Mouse (Mus musculus) neural tube, embryonic 13.5 days (tissue): ENCODE measurements around the gene Myo9a. TPM values are rescaled to one million over a fixed set of nuclear protein-coding genes. Genes with fewer than 3 reads are reported as not detected.

Experiments
- polyA plus RNA-seq: library from polyadenylated mRNA; unstranded; fragments of >200 nt; fragmentation: Nextera tagmentation; extraction: Ambion mirVana; gene quantifications from 2 replicates; pipeline ENCODE4 v1.2.1, GENCODE M21; 2015

Gene Myo9a
- polyA plus RNA-seq, 1 experiment from 2014 or later, result 23.4 TPM

Other genes with a start within 250 kb of the Myo9a start
- gene Hexa, start 211.4 kb upstream of the Myo9a start, polyA plus RNA-seq, result 58.6 and 63.7 TPM in 2 replicates
- 0.24 TPM in 1 of 2 replicates, not detected in the other for gene Tmem202, start 211.0 kb upstream of the Myo9a start, polyA plus RNA-seq
- 21.7 and 24.8 TPM in 2 replicates for gene Celf6, start 173.0 kb upstream of the Myo9a start, polyA plus RNA-seq
- 189 and 197 TPM in 2 replicates for gene Parp6, start 133.6 kb upstream of the Myo9a start, polyA plus RNA-seq
- gene Pkm, start 94.5 kb upstream of the Myo9a start, polyA plus RNA-seq, result 1,094 and 1,196 TPM in 2 replicates
- gene Gramd2, start 70.8 kb upstream of the Myo9a start, polyA plus RNA-seq, result 1.3 and 1.9 TPM in 2 replicates
- gene Senp8, start 186 bp upstream of the Myo9a start, polyA plus RNA-seq, result 12.7 and 13.2 TPM in 2 replicates
- 0.14 and 0.37 TPM in 2 replicates for gene Nr2e3, start 209.8 kb downstream of the Myo9a start, polyA plus RNA-seq